Mouse (Mus musculus) right cerebral cortex, postnatal 36 days (tissue): Measurements from ENCODE around the gene Mrvi1.

Source experiments
- DNase-seq, 2 experiments: peaks; one replicate each; pipeline ENCODE4 v3.0.0; 2022; ENCODE audit warnings: low spot score in 2 of 2, mixed read lengths in 1 of 2

Mrvi1 gene

GRCm38 (mm10) chr7:110823995-110824953 lies 158.0 kb downstream of the Mrvi1 start:
- DNase-seq: no peak

GRCm38 (mm10) chr7:110823593-110823992 lies 158.7 kb downstream of the Mrvi1 start:
- no peak for DNase-seq

- no peak for DNase-seq
Observed at GRCm38 (mm10) chr7:110823076-110823475, 159.2 kb downstream of the Mrvi1 start.

- no peak for DNase-seq
Observed at GRCm38 (mm10) chr7:110822055-110822454, 160.2 kb downstream of the Mrvi1 start.

GRCm38 (mm10) chr7:110821653-110822052 lies 160.6 kb downstream of the Mrvi1 start:
- DNase-seq: no peak

GRCm38 (mm10) chr7:110821068-110821467 lies 161.2 kb downstream of the Mrvi1 start:
- DNase-seq: no peak

GRCm38 (mm10) chr7:110818787-110819350 lies 163.4 kb downstream of the Mrvi1 start:
- DNase-seq: no peak
